In the genomic region with DNA sequence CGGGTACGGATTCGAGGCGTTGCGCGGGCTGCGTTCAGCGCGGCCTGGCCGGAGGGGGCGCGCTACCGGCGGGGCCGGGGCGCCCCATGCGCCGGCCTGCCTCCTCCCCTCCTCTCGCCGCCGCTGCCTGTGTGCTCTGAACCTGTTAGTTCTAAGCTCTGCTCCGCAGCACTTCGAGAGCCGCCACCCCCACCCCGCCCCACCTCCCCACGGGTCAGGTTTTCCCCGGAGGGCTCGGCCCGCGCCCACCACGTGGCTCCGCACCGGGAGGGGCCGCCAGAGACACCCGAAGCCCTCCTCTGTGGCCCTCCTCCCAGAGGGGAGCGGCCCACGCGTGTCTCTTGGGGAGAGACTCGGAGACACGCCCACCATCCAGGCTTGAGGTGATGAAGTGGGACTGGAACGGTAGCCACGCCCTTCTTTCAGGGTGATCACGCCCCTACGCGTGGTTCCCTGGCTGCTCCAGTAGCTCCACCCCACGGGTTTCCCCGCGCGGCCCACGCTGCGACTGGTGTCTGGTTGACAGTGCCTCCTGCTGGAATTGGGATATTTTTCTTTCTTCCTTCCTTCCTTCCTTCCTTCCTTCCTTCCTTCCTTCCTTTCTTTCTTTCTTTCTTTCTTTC, we compare ENCODE assay signal across 8 mouse cellular contexts. TPM values are rescaled to one million over a fixed set of nuclear protein-coding genes. Genes with fewer than 3 reads are reported as not detected.
DNase-seq lines count a peak whose midpoint lies in the region; ATAC-seq lines count a peak whose summit lies in the region.

Gene Kcnh4 (minus strand): TSS at position 332 of the 623 bp plus-strand sequence.

- H3K36me3 ChIP-seq in embryonic facial prominence, embryonic 15.5 days: no peaks in the 10 kb centered on the region
- H3K36me3 ChIP-seq in hindbrain, embryonic 14.5 days (replicated peaks; ENCODE audit: control insufficient read depth, insufficient read depth): peaks cover 15% of the 10 kb centered on the region; the same call in 1 of the 2 replicates

- no peak within 1 kb of the TSS for H3K27ac ChIP-seq in embryonic facial prominence, embryonic 15.5 days (replicated peaks)
- H3K27ac ChIP-seq in hindbrain, embryonic 14.5 days: peak within 1 kb of the TSS; percentile 58

- peaks cover 22% of the 10 kb centered on the region for H3K4me1 ChIP-seq in embryonic facial prominence, embryonic 15.5 days
- 0 out of 2 replicates have a peak, but pooled peaks cover 6% of the 10 kb centered on the region for H3K4me1 ChIP-seq in hindbrain, embryonic 14.5 days (replicated peaks; ENCODE audit: control insufficient read depth, insufficient read depth, low read length)

- 1% methylated on average over 47 of the region's 51 CpGs for WGBS in embryonic facial prominence, embryonic 15.5 days
- WGBS in hindbrain, embryonic 14.5 days: under 1% methylated on average over 44 of the region's 51 CpGs

- H3K4me3 ChIP-seq in embryonic facial prominence, embryonic 15.5 days (replicated peaks): peak within 1 kb of the TSS; percentile 31
- peak within 1 kb of the TSS; percentile 53 for H3K4me3 ChIP-seq in hindbrain, embryonic 14.5 days (replicated peaks; ENCODE audit: low read length)

- ATAC-seq in embryonic facial prominence, embryonic 15.5 days (ENCODE audit: insufficient number of reproducible peaks, low FRiP score, low TSS enrichment, low read depth): no peak
- ATAC-seq in hindbrain, embryonic 14.5 days (ENCODE audit: low FRiP score): peak; percentile 79

- peak within 1 kb of the TSS; percentile 52 for H3K4me2 ChIP-seq in embryonic facial prominence, embryonic 15.5 days (replicated peaks)
- peak within 1 kb of the TSS; percentile 64 for H3K4me2 ChIP-seq in hindbrain, embryonic 14.5 days (replicated peaks)

- H3K27me3 ChIP-seq in embryonic facial prominence, embryonic 15.5 days: peaks cover 41% of the 10 kb centered on the region
- no peaks in the 10 kb centered on the region for H3K27me3 ChIP-seq in hindbrain, embryonic 14.5 days (ENCODE audit: control insufficient read depth, insufficient read depth, low read length)

- no peak within 1 kb of the TSS for H3K9ac ChIP-seq in embryonic facial prominence, embryonic 15.5 days
- H3K9ac ChIP-seq in hindbrain, embryonic 14.5 days: peak within 1 kb of the TSS; percentile 70

- DNase-seq in B cell, adult 2 months: peak; percentile 91 to 93
- DNase-seq in WW6 (ENCODE audit: low read depth, low spot score): peak; percentile 74
- peak; percentile 73 for DNase-seq in hindbrain, embryonic 14.5 days (ENCODE audit: low spot score)
- DNase-seq in left cerebral cortex, adult 11 months (ENCODE audit: low spot score): peak; percentile 93
- peak; percentile 71 for DNase-seq in lung, postnatal 10 days
- peak; percentile 28 for DNase-seq in retina, postnatal 7 days (ENCODE audit: low read depth, low spot score)
- peak; percentile 72 to 83 for DNase-seq in thymus, postnatal 36 days

- no peaks in the 10 kb centered on the region for H3K9me3 ChIP-seq in embryonic facial prominence, embryonic 15.5 days (replicated peaks)
- no peaks in the 10 kb centered on the region for H3K9me3 ChIP-seq in hindbrain, embryonic 14.5 days (ENCODE audit: control insufficient read depth, low read length)

RNA-seq across cellular contexts. Expression of gene Kcnh4, which starts in this region (rescaled TPM):
- 0.64 and 1.1 TPM in 2 replicates for polyA plus RNA-seq in embryonic facial prominence, embryonic 15.5 days (2015; fragmentation: Nextera tagmentation; extraction: Ambion mirVana)
- polyA plus RNA-seq in hindbrain, embryonic 14.5 days (2014; fragmentation: Nextera tagmentation; extraction: Ambion mirVana): 7.6 and 8.8 TPM in 2 replicates

Comparison
In these comparisons a context has a peak if more than half of its experiments do, and no peak if none do; other contexts are left out.
1. DNase-seq: peak in every context shown above with its lines; median percentile 93 in left cerebral cortex, adult 11 months; 92 in B cell, adult 2 months; 78 in thymus, postnatal 36 days; 74 in WW6; 73 in hindbrain, embryonic 14.5 days; 71 in lung, postnatal 10 days; 28 in retina, postnatal 7 days.